Mouse (Mus musculus) megakaryocyte, embryonic 14.5 days (primary cell): ENCODE results near the gene Ell2. TPM values are rescaled to one million over a fixed set of nuclear protein-coding genes. Genes with fewer than 3 reads are reported as not detected.

Source experiments
- H3K27me3 ChIP-seq: replicated peaks from 2 replicates; pipeline ENCODE3; 2012; ENCODE audit warnings: inconsistent platforms
- H3K36me3 ChIP-seq: replicated peaks from 2 replicates; pipeline ENCODE3; 2012; ENCODE audit warnings: low read length, inconsistent platforms, mixed read lengths
- H3K4me1 ChIP-seq: 2 replicates; pipeline ENCODE4 v1.6.1; 2012; ENCODE audit warnings: inconsistent platforms
- H3K4me3 ChIP-seq: replicated peaks from 2 replicates; pipeline ENCODE3; 2012; ENCODE audit warnings: moderate library complexity, mild to moderate bottlenecking, inconsistent platforms
- H3K9me3 ChIP-seq: 2 replicates; pipeline ENCODE4 v1.6.1; 2012; ENCODE audit warnings: inconsistent platforms
- FLI1 ChIP-seq: IDR thresholded peaks from 2 replicates; pipeline ENCODE4 v1.6.1; 2012; ENCODE audit warnings: low read length, inconsistent platforms, mixed read lengths
- GATA1 ChIP-seq: IDR thresholded peaks from 3 replicates; pipeline ENCODE4 v1.6.1; 2012; ENCODE audit warnings: mixed read lengths, low read length, inconsistent platforms, borderline replicate concordance
- polyA plus RNA-seq: library from polyadenylated mRNA; stranded (reverse); fragments of >175 nt; gene quantifications from 2 replicates; pipeline ENCODE4 v1.2.3, GENCODE M21; 2012; ENCODE audit warnings: low replicate concordance; ENCODE audit not compliant: insufficient read depth

Gene Ell2
- polyA plus RNA-seq, 1 experiment, result 14.0 TPM

DNA sequence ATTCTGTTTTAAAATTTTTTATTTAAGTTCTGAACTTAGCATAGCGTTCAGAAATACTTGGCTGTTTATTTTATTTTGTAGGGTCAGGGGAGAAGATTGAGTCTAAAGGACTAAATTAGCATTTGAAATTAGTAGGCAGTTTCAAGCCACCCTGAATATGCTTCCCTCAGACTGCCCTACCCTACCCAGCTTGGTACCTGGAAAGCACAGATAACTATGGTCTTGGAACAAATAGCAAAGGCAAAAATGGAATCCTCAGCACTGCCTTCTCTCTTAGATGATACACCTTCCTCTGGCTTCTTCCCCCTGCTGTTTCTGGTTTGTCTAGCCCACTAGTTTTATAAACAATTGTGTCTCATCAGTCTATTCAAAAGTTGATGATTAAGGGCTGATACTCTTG lies 23.3 kb downstream of the Ell2 start:
- H3K9me3 ChIP-seq, result no peaks in the 10 kb centered on the region
- H3K27me3 ChIP-seq, result no peaks in the 10 kb centered on the region
- H3K36me3 ChIP-seq, result peaks cover 27% of the 10 kb centered on the region
- no peak for TF ChIP-seq GATA1
- TF ChIP-seq FLI1, result no peak
- no peak overlapping the region for H3K4me3 ChIP-seq
- H3K4me1 ChIP-seq, result peaks cover 59% of the 10 kb centered on the region

DNA sequence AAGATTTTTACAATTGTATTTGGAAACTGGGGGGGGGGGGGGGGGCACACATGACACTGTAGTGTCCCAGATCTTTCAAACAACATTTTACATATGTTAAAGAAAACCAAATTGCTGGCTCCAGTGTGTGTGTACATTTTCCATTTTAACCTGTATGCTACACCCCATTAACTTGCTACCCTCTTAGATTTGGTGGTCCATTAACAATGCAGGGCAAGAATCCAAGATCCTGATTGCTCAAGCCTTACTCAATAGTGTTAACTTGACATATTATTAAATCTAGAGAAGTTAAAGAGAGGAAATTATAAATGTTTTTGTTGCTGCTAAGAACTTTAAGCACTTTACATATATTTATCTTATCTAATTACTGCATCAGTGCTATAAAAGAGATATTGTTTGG lies 24.2 kb downstream of the Ell2 start:
- TF ChIP-seq FLI1, result no peak
- no peak for TF ChIP-seq GATA1
- H3K9me3 ChIP-seq, result no peaks in the 10 kb centered on the region
- no peak overlapping the region for H3K4me3 ChIP-seq
- H3K27me3 ChIP-seq, result no peaks in the 10 kb centered on the region
- peaks cover 67% of the 10 kb centered on the region for H3K4me1 ChIP-seq
- peaks cover 26% of the 10 kb centered on the region for H3K36me3 ChIP-seq

DNA sequence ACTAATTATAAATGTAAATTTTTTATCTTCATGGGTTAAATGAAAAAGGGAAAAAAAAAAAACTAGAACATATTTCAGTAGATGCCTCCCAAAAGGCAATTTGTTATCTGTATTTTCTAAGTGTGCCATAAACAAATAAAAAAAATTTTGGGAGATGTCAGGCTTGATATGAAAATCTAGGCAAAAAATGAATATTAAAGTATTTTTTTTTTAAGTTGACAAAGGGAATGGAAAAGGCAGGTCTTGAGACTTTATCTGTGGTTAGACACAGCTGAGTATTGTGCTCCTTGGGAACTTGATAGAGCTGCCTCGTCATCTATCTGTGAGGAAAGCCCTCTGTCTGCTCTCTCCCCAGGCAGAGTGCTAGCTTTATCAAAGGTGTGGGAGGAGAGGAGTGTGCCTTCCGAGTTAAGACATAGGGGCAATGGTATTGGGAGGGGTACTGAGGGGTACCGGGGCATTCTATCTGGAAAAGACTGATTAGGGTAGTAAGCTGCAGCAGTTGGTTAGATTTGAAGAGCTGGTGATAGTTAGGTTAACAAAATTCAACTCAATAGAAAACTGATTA lies 27.1 kb downstream of the Ell2 start:
- Histone ChIP-seq H3K36me3 (peaks cover 12% of the 10 kb centered on the region), H3K4me3 (peak overlapping the region; percentile 19)

DNA sequence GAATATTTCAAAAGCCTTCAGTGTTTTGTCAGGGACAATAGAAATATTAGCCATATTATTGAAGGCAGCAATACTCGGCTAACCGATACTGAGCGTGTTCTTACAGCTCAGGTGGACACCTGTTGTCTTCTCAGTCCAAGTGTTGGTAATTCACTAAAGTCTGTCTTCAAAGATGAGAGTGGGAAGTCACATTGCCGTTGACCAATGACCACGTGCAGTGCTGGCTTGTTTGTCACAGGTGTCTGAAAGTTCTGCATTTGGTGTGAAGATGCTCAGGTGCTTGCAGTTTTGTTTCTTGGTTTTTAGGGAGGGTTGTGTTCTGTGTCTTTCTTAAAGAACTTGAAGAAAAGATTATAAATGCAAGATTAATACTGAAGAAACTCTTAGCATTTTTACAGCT lies 27.7 kb downstream of the Ell2 start:
- Histone ChIP-seq H3K4me3 (no peak overlapping the region), H3K36me3 (peaks cover 12% of the 10 kb centered on the region), H3K27me3 (no peaks in the 10 kb centered on the region), H3K4me1 (peaks cover 76% of the 10 kb centered on the region), H3K9me3 (no peaks in the 10 kb centered on the region)
- TF ChIP-seq FLI1 (no peak), GATA1 (no peak)

More for the DNA sequence above, 27.1 kb downstream of the Ell2 start:
- Histone ChIP-seq H3K4me1 (peaks cover 70% of the 10 kb centered on the region), H3K27me3 (no peaks in the 10 kb centered on the region), H3K9me3 (no peaks in the 10 kb centered on the region)
- no peak for TF ChIP-seq FLI1
- TF ChIP-seq GATA1, result no peak

DNA sequence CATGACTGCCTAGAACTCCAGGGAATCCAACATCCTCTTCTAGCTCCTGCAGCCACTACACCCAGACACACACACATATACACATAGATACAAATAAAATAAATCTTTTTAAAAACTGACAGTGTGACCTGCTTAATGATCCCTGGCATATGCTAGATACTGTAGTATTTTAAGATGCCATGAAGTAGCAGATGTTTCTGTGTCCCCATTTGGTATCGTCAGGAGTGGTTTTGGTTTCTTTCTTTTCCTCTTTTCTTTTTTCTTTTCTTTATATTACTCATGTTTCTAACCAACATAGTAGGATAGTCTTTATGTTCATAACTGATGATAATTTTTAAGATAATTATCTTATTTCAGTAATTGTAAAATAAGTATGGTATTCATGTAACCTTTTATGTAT lies 29.0 kb downstream of the Ell2 start:
- Histone ChIP-seq H3K27me3 (no peaks in the 10 kb centered on the region), H3K4me1 (peaks cover 80% of the 10 kb centered on the region), H3K9me3 (no peaks in the 10 kb centered on the region), H3K4me3 (no peak overlapping the region), H3K36me3 (peaks cover 12% of the 10 kb centered on the region)
- TF ChIP-seq FLI1 (no peak), GATA1 (no peak)

DNA sequence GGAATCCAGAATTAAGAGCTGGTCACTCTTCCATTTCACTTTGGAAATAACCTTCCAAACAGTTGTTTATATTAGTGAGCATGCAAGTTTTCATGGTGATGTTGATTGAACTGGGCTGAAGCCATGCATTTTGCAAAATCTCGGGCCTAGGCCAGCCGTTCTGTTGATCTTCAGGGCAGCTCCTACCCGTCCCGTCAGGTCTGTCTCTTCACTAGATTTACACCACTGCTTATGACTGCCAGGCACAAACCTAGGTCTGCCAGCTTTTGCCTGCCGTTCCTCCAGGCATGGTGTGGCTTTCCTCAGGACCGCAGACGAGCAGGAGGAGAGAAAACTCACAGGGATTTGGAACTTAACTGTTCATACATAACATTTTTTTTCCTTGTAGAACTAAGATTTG lies 31.4 kb downstream of the Ell2 start:
- peak overlapping the region; percentile 79 for H3K4me3 ChIP-seq
- peaks cover 7% of the 10 kb centered on the region for H3K36me3 ChIP-seq
- H3K4me1 ChIP-seq, result peaks cover 89% of the 10 kb centered on the region
- no peaks in the 10 kb centered on the region for H3K27me3 ChIP-seq
- no peaks in the 10 kb centered on the region for H3K9me3 ChIP-seq
- TF ChIP-seq GATA1, result no peak
- TF ChIP-seq FLI1, result no peak

DNA sequence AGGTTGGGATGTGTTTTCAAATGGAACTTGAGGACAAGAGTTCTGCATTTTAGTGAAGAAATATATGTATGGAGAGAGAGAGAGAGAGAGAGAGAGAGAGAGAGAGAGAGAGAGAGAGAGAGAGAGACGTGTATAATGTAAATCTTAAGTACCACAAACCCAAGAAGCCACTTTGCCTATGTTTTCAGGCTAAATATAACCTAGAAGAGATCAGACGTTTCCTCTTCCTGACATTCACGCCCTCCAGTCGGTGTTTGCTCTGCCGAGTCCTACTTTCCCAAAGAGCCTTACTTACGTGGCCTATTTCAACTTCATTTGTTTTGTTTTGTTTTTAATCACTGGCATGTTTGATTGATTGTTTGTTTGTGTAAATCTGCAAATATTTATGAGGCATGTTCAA lies 32.0 kb downstream of the Ell2 start:
- Histone ChIP-seq H3K27me3 (no peaks in the 10 kb centered on the region), H3K36me3 (peaks cover 9% of the 10 kb centered on the region), H3K4me1 (peaks cover 88% of the 10 kb centered on the region), H3K4me3 (peak overlapping the region; percentile 85), H3K9me3 (no peaks in the 10 kb centered on the region)
- TF ChIP-seq GATA1 (no peak), FLI1 (no peak)

DNA sequence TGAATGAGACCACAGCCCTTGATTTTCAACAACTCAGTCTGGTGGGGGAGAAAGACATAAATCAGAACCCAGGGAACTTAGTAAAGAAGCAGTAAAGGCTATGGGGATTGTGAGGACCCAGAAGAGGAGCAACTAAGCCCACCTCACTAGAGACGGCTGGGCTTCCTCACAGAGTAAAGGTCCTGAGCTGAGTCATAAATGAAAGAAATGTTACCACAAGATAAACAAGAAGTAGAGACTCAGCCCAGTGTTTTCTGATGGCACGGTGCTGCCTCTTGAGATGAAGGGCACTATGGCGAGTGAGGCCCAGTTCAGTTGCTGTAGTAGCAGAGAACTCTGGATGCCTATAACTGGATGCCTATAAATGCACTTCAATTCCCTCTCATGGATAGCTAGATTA lies 32.4 kb downstream of the Ell2 start:
- Histone ChIP-seq H3K27me3 (no peaks in the 10 kb centered on the region), H3K4me3 (peak overlapping the region; percentile 85), H3K4me1 (peaks cover 84% of the 10 kb centered on the region), H3K36me3 (peaks cover 9% of the 10 kb centered on the region), H3K9me3 (no peaks in the 10 kb centered on the region)
- TF ChIP-seq GATA1 (no peak), FLI1 (no peak)

DNA sequence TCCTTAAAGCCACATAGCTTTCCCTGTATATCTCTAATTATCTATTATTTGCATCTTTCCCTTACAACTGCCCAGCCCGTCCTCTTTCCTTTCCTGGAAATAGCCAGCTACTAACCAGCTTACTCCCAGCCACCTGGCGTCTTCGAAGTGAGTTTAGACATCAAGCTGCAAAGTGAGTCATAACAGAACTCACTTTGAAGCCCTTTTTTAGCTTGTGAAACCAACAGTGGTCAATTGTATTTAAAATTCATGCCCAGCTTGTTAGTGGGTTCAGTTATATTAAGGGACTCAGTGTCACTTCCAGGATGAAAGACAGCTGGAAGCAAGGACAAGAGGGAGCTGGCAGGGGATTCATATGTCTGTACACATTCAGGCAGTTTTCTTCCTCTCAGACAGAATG lies 33.5 kb downstream of the Ell2 start:
- H3K27me3 ChIP-seq, result no peaks in the 10 kb centered on the region
- H3K36me3 ChIP-seq, result peaks cover 9% of the 10 kb centered on the region
- no peaks in the 10 kb centered on the region for H3K9me3 ChIP-seq
- no peak overlapping the region for H3K4me3 ChIP-seq
- no peak for TF ChIP-seq GATA1
- no peak for TF ChIP-seq FLI1
- peaks cover 81% of the 10 kb centered on the region for H3K4me1 ChIP-seq

DNA sequence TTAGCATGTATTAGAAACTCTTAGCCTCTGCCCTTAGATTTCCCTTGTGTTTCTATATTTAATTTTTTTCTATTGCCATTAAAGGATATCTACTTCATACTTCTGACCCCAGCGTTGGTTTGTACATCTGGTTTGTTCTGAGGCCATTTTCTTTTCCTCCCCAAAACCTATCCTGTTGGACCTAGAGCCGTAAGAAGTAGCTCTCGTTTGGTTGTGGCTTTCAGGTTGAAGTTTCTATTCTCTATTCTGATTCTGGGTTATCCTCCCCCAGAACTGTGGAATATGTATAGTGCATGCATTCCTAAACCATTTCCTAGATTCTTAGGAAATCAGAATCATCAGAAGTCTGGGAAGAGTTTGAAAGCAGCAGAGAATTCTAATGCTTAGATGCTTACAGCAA lies 34.6 kb downstream of the Ell2 start:
- no peak overlapping the region for H3K4me3 ChIP-seq
- peaks cover 78% of the 10 kb centered on the region for H3K4me1 ChIP-seq
- H3K9me3 ChIP-seq, result no peaks in the 10 kb centered on the region
- no peak for TF ChIP-seq FLI1
- no peak for TF ChIP-seq GATA1
- peaks cover 14% of the 10 kb centered on the region for H3K36me3 ChIP-seq
- H3K27me3 ChIP-seq, result no peaks in the 10 kb centered on the region
